Mouse (Mus musculus) embryonic facial prominence, embryonic 10.5 days (tissue): ENCODE measurements around the gene Fam189a1. TPM values are rescaled to one million over a fixed set of nuclear protein-coding genes. Genes with fewer than 3 reads are reported as not detected.
A peak's percentile ranks its signal among the peaks of the same experiment; 100 is the strongest.

Experiments
- DNase-seq: peaks from one replicate; pipeline ENCODE4 v3.0.0-alpha.2; 2017; ENCODE audit warnings: low spot score
- H3K27ac ChIP-seq: fragments of 300-500 bp; sonication (generic); replicated peaks from 2 replicates; pipeline ENCODE4 v1.5.1; 2016; ENCODE audit warnings: mild to moderate bottlenecking
- H3K27me3 ChIP-seq: fragments of 300-500 bp; sonication (generic); replicated peaks from 2 replicates; pipeline ENCODE4 v1.6.1; 2016; ENCODE audit warnings: low read depth, mild to moderate bottlenecking; ENCODE audit not compliant: poor library complexity, severe bottlenecking
- H3K36me3 ChIP-seq: fragments of 300-500 bp; sonication (generic); replicated peaks from 2 replicates; pipeline ENCODE4 v1.6.1; 2016; ENCODE audit warnings: mild to moderate bottlenecking, moderate library complexity
- H3K4me1 ChIP-seq: fragments of 300-500 bp; sonication (generic); 2 replicates; pipeline ENCODE4 v1.6.1; 2016
- H3K4me3 ChIP-seq: fragments of 300-500 bp; sonication (generic); 2 replicates; pipeline ENCODE4 v1.5.1; 2016; ENCODE audit warnings: mild to moderate bottlenecking, moderate library complexity
- H3K9me3 ChIP-seq: fragments of 300-500 bp; sonication (generic); 2 replicates; pipeline ENCODE4 v1.6.1; 2016; ENCODE audit warnings: mild to moderate bottlenecking
- WGBS: fragments of 180-500 bp; shearing (Covaris S2); methylation state at CpG from one replicate; pipeline ENCODE4 v1.1.7; 2016; 5-methylcytosine and 5-hydroxymethylcytosine counted together
- polyA plus RNA-seq: library from polyadenylated mRNA; unstranded; fragments of >200 nt; fragmentation: Nextera tagmentation; extraction: Ambion mirVana; gene quantifications from 2 replicates; pipeline ENCODE4 v1.2.1, GENCODE M21; 2016

Fam189a1 gene
- polyA plus RNA-seq, 1 experiment from 2014 or later = 0.60 TPM

GRCm38 (mm10) chr7:64959087-64959486, 197.3 kb downstream of the Fam189a1 start:
- no peak overlapping the region for H3K4me3 ChIP-seq
- peaks cover 11% of the 10 kb centered on the region; the same call in 1 of the 2 replicates for H3K4me1 ChIP-seq
- no peak for DNase-seq
- no peaks in the 10 kb centered on the region for H3K9me3 ChIP-seq
- 36% methylated on average over 6 of the region's 6 CpGs for WGBS
- H3K36me3 ChIP-seq = no peaks in the 10 kb centered on the region
- no peaks in the 10 kb centered on the region for H3K27me3 ChIP-seq
- H3K27ac ChIP-seq = 0 out of 2 replicates have a peak overlapping the region, but pooled peaks have one; percentile 5

GRCm38 (mm10) chr7:64952181-64952580, 204.2 kb downstream of the Fam189a1 start:
- DNase-seq = no peak
- Histone ChIP-seq H3K9me3 (no peaks in the 10 kb centered on the region), H3K27me3 (no peaks in the 10 kb centered on the region), H3K27ac (no peak overlapping the region), H3K4me3 (no peak overlapping the region), H3K4me1 (no peaks in the 10 kb centered on the region), H3K36me3 (no peaks in the 10 kb centered on the region)
- 35% methylated on average over 2 of the region's 2 CpGs for WGBS

GRCm38 (mm10) chr7:64950771-64951099, 205.6 kb downstream of the Fam189a1 start:
- 71% methylated on average over 2 of the region's 2 CpGs for WGBS
- no peaks in the 10 kb centered on the region for H3K4me1 ChIP-seq
- no peaks in the 10 kb centered on the region for H3K36me3 ChIP-seq
- no peak overlapping the region for H3K27ac ChIP-seq
- no peak for DNase-seq
- no peaks in the 10 kb centered on the region for H3K27me3 ChIP-seq
- H3K9me3 ChIP-seq = no peaks in the 10 kb centered on the region
- no peak overlapping the region for H3K4me3 ChIP-seq

GRCm38 (mm10) chr7:64949910-64950770, 206.2 kb downstream of the Fam189a1 start:
- Histone ChIP-seq H3K36me3 (no peaks in the 10 kb centered on the region), H3K4me1 (no peaks in the 10 kb centered on the region), H3K4me3 (no peak overlapping the region), H3K9me3 (no peaks in the 10 kb centered on the region), H3K27ac (no peak overlapping the region), H3K27me3 (no peaks in the 10 kb centered on the region)
- WGBS = 51% methylated on average over 12 of the region's 12 CpGs
- peak; percentile 59 for DNase-seq

- Histone ChIP-seq H3K36me3 (no peaks in the 10 kb centered on the region), H3K4me1 (no peaks in the 10 kb centered on the region), H3K27me3 (no peaks in the 10 kb centered on the region), H3K4me3 (no peak overlapping the region), H3K27ac (no peak overlapping the region), H3K9me3 (no peaks in the 10 kb centered on the region)
- no peak for DNase-seq
- 65% methylated on average over 1 of the region's 1 CpGs for WGBS
Measured at GRCm38 (mm10) chr7:64949465-64949864, 206.9 kb downstream of the Fam189a1 start.

GRCm38 (mm10) chr7:64944686-64945085, 211.7 kb downstream of the Fam189a1 start:
- DNase-seq = no peak
- Histone ChIP-seq H3K27ac (no peak overlapping the region), H3K4me3 (no peak overlapping the region), H3K36me3 (no peaks in the 10 kb centered on the region), H3K27me3 (no peaks in the 10 kb centered on the region), H3K4me1 (no peaks in the 10 kb centered on the region), H3K9me3 (no peaks in the 10 kb centered on the region)
- 80% methylated on average over 5 of the region's 5 CpGs for WGBS

GRCm38 (mm10) chr7:64944175-64944574, 212.2 kb downstream of the Fam189a1 start:
- WGBS = 90% methylated on average over 8 of the region's 8 CpGs
- H3K27me3 ChIP-seq = no peaks in the 10 kb centered on the region
- H3K36me3 ChIP-seq = no peaks in the 10 kb centered on the region
- DNase-seq = no peak
- no peak overlapping the region for H3K4me3 ChIP-seq
- no peaks in the 10 kb centered on the region for H3K4me1 ChIP-seq
- H3K27ac ChIP-seq = no peak overlapping the region
- no peaks in the 10 kb centered on the region for H3K9me3 ChIP-seq

- no peak overlapping the region for H3K4me3 ChIP-seq
- no peaks in the 10 kb centered on the region for H3K27me3 ChIP-seq
- WGBS = 85% methylated on average over 4 of the region's 4 CpGs
- H3K9me3 ChIP-seq = no peaks in the 10 kb centered on the region
- H3K4me1 ChIP-seq = no peaks in the 10 kb centered on the region
- H3K36me3 ChIP-seq = no peaks in the 10 kb centered on the region
- no peak for DNase-seq
- no peak overlapping the region for H3K27ac ChIP-seq
Measured at GRCm38 (mm10) chr7:64936927-64937326, 219.4 kb downstream of the Fam189a1 start.

- Histone ChIP-seq H3K36me3 (no peaks in the 10 kb centered on the region), H3K9me3 (no peaks in the 10 kb centered on the region), H3K4me1 (no peaks in the 10 kb centered on the region), H3K27me3 (no peaks in the 10 kb centered on the region), H3K27ac (no peak overlapping the region), H3K4me3 (no peak overlapping the region)
- DNase-seq = no peak
- 77% methylated on average over 3 of the region's 3 CpGs for WGBS
Measured at GRCm38 (mm10) chr7:64934115-64934514, 222.3 kb downstream of the Fam189a1 start.

GRCm38 (mm10) chr7:64930980-64931379, 225.4 kb downstream of the Fam189a1 start:
- Histone ChIP-seq H3K9me3 (no peaks in the 10 kb centered on the region), H3K27me3 (no peaks in the 10 kb centered on the region), H3K27ac (no peak overlapping the region), H3K4me1 (no peaks in the 10 kb centered on the region), H3K4me3 (no peak overlapping the region), H3K36me3 (no peaks in the 10 kb centered on the region)
- WGBS = 83% methylated on average over 4 of the region's 4 CpGs
- no peak for DNase-seq

- Histone ChIP-seq H3K36me3 (no peaks in the 10 kb centered on the region), H3K4me1 (no peaks in the 10 kb centered on the region), H3K9me3 (no peaks in the 10 kb centered on the region), H3K4me3 (no peak overlapping the region), H3K27ac (no peak overlapping the region), H3K27me3 (no peaks in the 10 kb centered on the region)
- DNase-seq = no peak
- WGBS = 92% methylated on average over 5 of the region's 5 CpGs
Measured at GRCm38 (mm10) chr7:64923918-64924317, 232.5 kb downstream of the Fam189a1 start.

GRCm38 (mm10) chr7:64921189-64921588, 235.2 kb downstream of the Fam189a1 start:
- H3K27ac ChIP-seq = no peak overlapping the region
- no peaks in the 10 kb centered on the region for H3K36me3 ChIP-seq
- no peak overlapping the region for H3K4me3 ChIP-seq
- no peaks in the 10 kb centered on the region for H3K27me3 ChIP-seq
- no peak for DNase-seq
- no peaks in the 10 kb centered on the region for H3K9me3 ChIP-seq
- WGBS = 77% methylated on average over 13 of the region's 13 CpGs
- H3K4me1 ChIP-seq = no peaks in the 10 kb centered on the region

- H3K27ac ChIP-seq = no peak overlapping the region
- 81% methylated on average over 5 of the region's 5 CpGs for WGBS
- H3K4me1 ChIP-seq = no peaks in the 10 kb centered on the region
- no peaks in the 10 kb centered on the region for H3K9me3 ChIP-seq
- H3K4me3 ChIP-seq = no peak overlapping the region
- H3K27me3 ChIP-seq = no peaks in the 10 kb centered on the region
- H3K36me3 ChIP-seq = no peaks in the 10 kb centered on the region
- no peak for DNase-seq
Measured at GRCm38 (mm10) chr7:64920735-64921134, 235.6 kb downstream of the Fam189a1 start.
